Mouse (Mus musculus): ENCODE results near the gene Sh3bp5. TPM values are rescaled to one million over a fixed set of nuclear protein-coding genes. Genes with fewer than 3 reads are reported as not detected.

Sh3bp5 gene
- total RNA-seq, 2 experiments from 2014 or later, result 56.7 to 65.8 TPM

GRCm38 (mm10) chr14:31397791-31398595 is 37.9 kb downstream of the Sh3bp5 start:
- intact Hi-C loops (cut with DNase I), result loop anchor here (2.0 kb wide), 1 partner anchor 13 kb away; no protein-coding TSS in a partner anchor
- DNase-seq (ENCODE audit: low spot score in 2 of 2), result no peak

GRCm38 (mm10) chr14:31397353-31397752 is 38.5 kb downstream of the Sh3bp5 start:
- intact Hi-C loops (cut with DNase I), result loop anchor here (2.0 kb wide), 1 partner anchor 13 kb away; no protein-coding TSS in a partner anchor
- peak in 1 of 2 experiments; percentile 60 for DNase-seq (ENCODE audit: low spot score in 2 of 2)

GRCm38 (mm10) chr14:31396428-31396827 is 39.5 kb downstream of the Sh3bp5 start:
- no peak for DNase-seq (ENCODE audit: low spot score in 2 of 2)

GRCm38 (mm10) chr14:31395629-31396199 is 40.2 kb downstream of the Sh3bp5 start:
- DNase-seq (ENCODE audit: low spot score in 2 of 2), result peak in 1 of 2 experiments; percentile 79
- intact Hi-C loops (cut with DNase I), result loop anchor here (2.0 kb wide), 1 partner anchor 15 kb away; no protein-coding TSS in a partner anchor

More at GRCm38 (mm10) chr14:31396428-31396827, 39.5 kb downstream of the Sh3bp5 start:
- intact Hi-C loops (cut with DNase I), result loop anchor here (2.0 kb wide), 1 partner anchor 14 kb away; no protein-coding TSS in a partner anchor

- intact Hi-C loops (cut with DNase I), result no loop called here
These were observed 40.9 kb downstream of the Sh3bp5 start for GRCm38 (mm10) chr14:31394822-31395532.

GRCm38 (mm10) chr14:31393936-31394630 is 41.8 kb downstream of the Sh3bp5 start:
- no peak for DNase-seq (ENCODE audit: low spot score in 2 of 2)
- intact Hi-C loops (cut with DNase I), result no loop called here

More at GRCm38 (mm10) chr14:31394822-31395532, 40.9 kb downstream of the Sh3bp5 start:
- no peak for DNase-seq (ENCODE audit: low spot score in 2 of 2)

GRCm38 (mm10) chr14:31393546-31393890 is 42.4 kb downstream of the Sh3bp5 start:
- no peak for DNase-seq (ENCODE audit: low spot score in 2 of 2)
- intact Hi-C loops (cut with DNase I), result no loop called here

- intact Hi-C loops (cut with DNase I), result no loop called here
- DNase-seq (ENCODE audit: low spot score in 2 of 2), result peak; percentile 63 to 85
These were observed 42.9 kb downstream of the Sh3bp5 start for GRCm38 (mm10) chr14:31392873-31393545.

- peak in 1 of 2 experiments; percentile 42 for DNase-seq (ENCODE audit: low spot score in 2 of 2)
- intact Hi-C loops (cut with DNase I), result no loop called here
These were observed 43.6 kb downstream of the Sh3bp5 start for GRCm38 (mm10) chr14:31392300-31392699.

- intact Hi-C loops (cut with DNase I), result no loop called here
- DNase-seq (ENCODE audit: low spot score in 2 of 2), result no peak
These were observed 46.3 kb downstream of the Sh3bp5 start for GRCm38 (mm10) chr14:31389421-31390147.

- intact Hi-C loops (cut with DNase I), result no loop called here
- DNase-seq (ENCODE audit: low spot score in 2 of 2), result no peak
These were observed 47.6 kb downstream of the Sh3bp5 start for GRCm38 (mm10) chr14:31388086-31388872.

- intact Hi-C loops (cut with DNase I), result loop anchor here (2.0 kb wide), 1 partner anchor 85 kb away; no protein-coding TSS in a partner anchor
- no peak for DNase-seq (ENCODE audit: low spot score in 2 of 2)
These were observed 48.4 kb downstream of the Sh3bp5 start for GRCm38 (mm10) chr14:31387301-31387981.

- intact Hi-C loops (cut with DNase I), result loop anchor here (1.0 to 2.0 kb wide), 3 partner anchors 19 to 87 kb away; partner anchors contain the start of gene Sh3bp5
- peak in 1 of 2 experiments; percentile 77 for DNase-seq (ENCODE audit: low spot score in 2 of 2)
These were observed 49.7 kb downstream of the Sh3bp5 start for GRCm38 (mm10) chr14:31385977-31386697.

GRCm38 (mm10) chr14:31385406-31385805 is 50.5 kb downstream of the Sh3bp5 start:
- intact Hi-C loops (cut with DNase I), result loop anchor here (2.0 kb wide), 1 partner anchor 19 kb away; no protein-coding TSS in a partner anchor
- no peak for DNase-seq (ENCODE audit: low spot score in 2 of 2)

GRCm38 (mm10) chr14:31384366-31385323 is 51.2 kb downstream of the Sh3bp5 start:
- intact Hi-C loops (cut with DNase I), result loop anchor here (2.0 kb wide), 1 partner anchor 20 kb away; no protein-coding TSS in a partner anchor
- DNase-seq (ENCODE audit: low spot score in 2 of 2), result no peak
